Mouse (Mus musculus) embryonic facial prominence, embryonic 15.5 days (tissue): ENCODE results near the gene Pygb. TPM values are rescaled to one million over a fixed set of nuclear protein-coding genes. Genes with fewer than 3 reads are reported as not detected.

Source experiments
- ATAC-seq: fragments of 200-750 bp; cut with Nextera tagmentation; 2 replicates; pipeline ENCODE4 v1.8.0; 2017; ENCODE audit warnings: low read depth, moderate TSS enrichment; ENCODE audit not compliant: insufficient number of reproducible peaks, low FRiP score, low TSS enrichment
- H3K27ac ChIP-seq: fragments of 300-500 bp; sonication (generic); replicated peaks from 2 replicates; pipeline ENCODE4 v1.5.1; 2015; ENCODE audit warnings: mild to moderate bottlenecking, inconsistent platforms
- H3K27me3 ChIP-seq: fragments of 300-500 bp; sonication (generic); 2 replicates; pipeline ENCODE4 v1.6.1; 2015; ENCODE audit warnings: inconsistent platforms
- H3K36me3 ChIP-seq: fragments of 300-500 bp; sonication (generic); 2 replicates; pipeline ENCODE4 v1.6.1; 2015; ENCODE audit warnings: mild to moderate bottlenecking, inconsistent platforms
- H3K4me1 ChIP-seq: fragments of 300-500 bp; sonication (generic); 2 replicates; pipeline ENCODE4 v1.6.1; 2015; ENCODE audit warnings: inconsistent platforms
- H3K4me2 ChIP-seq: fragments of 300-500 bp; sonication (generic); replicated peaks from 2 replicates; pipeline ENCODE4 v1.6.1; 2015; ENCODE audit warnings: mild to moderate bottlenecking, inconsistent platforms
- H3K4me3 ChIP-seq: fragments of 300-500 bp; sonication (generic); replicated peaks from 2 replicates; pipeline ENCODE4 v1.5.1; 2015; ENCODE audit warnings: mild to moderate bottlenecking, inconsistent platforms
- H3K9ac ChIP-seq: fragments of 300-500 bp; sonication (generic); 2 replicates; pipeline ENCODE4 v1.6.1; 2015; ENCODE audit warnings: inconsistent platforms
- H3K9me3 ChIP-seq: fragments of 300-500 bp; sonication (generic); replicated peaks from 2 replicates; pipeline ENCODE4 v1.6.1; 2016; ENCODE audit warnings: inconsistent platforms
- WGBS: fragments of 180-500 bp; shearing (Covaris S2); methylation state at CpG from one replicate; pipeline ENCODE4 v1.1.7; 2015; 5-methylcytosine and 5-hydroxymethylcytosine counted together
- polyA plus RNA-seq: library from polyadenylated mRNA; unstranded; fragments of >200 nt; fragmentation: Nextera tagmentation; extraction: Ambion mirVana; gene quantifications from 2 replicates; pipeline ENCODE4 v1.2.1, GENCODE M21; 2015

Pygb gene
- polyA plus RNA-seq, 1 experiment from 2014 or later = 88.5 TPM

DNA sequence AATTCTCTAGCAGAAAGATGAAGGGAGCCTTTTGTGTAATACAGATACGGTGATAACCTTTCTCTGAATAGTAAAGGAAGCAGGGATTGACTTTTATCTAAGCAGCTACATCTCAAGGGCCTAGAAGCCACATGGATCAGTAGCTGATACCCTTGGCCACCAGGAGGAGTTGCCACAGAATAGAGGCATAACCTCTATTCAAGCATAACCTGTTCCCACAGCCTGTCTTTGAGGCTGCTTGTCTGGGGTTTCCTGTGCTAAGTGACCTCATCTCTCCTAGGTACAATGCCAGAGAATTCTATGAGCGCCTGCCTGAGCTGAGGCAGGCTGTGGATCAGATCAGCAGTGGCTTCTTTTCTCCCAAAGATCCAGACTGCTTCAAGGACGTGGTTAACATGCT lies 41.6 kb downstream of the Pygb start:
- H3K27me3 ChIP-seq = no peaks in the 10 kb centered on the region
- no peaks in the 10 kb centered on the region for H3K4me1 ChIP-seq
- WGBS = 83% methylated on average over 3 of the region's 3 CpGs
- ATAC-seq = no peak
- no peak overlapping the region for H3K4me3 ChIP-seq
- H3K36me3 ChIP-seq = peaks cover 86% of the 10 kb centered on the region
- H3K4me2 ChIP-seq = no peak overlapping the region
- H3K9me3 ChIP-seq = no peaks in the 10 kb centered on the region
- H3K27ac ChIP-seq = no peak overlapping the region
- H3K9ac ChIP-seq = no peak overlapping the region

DNA sequence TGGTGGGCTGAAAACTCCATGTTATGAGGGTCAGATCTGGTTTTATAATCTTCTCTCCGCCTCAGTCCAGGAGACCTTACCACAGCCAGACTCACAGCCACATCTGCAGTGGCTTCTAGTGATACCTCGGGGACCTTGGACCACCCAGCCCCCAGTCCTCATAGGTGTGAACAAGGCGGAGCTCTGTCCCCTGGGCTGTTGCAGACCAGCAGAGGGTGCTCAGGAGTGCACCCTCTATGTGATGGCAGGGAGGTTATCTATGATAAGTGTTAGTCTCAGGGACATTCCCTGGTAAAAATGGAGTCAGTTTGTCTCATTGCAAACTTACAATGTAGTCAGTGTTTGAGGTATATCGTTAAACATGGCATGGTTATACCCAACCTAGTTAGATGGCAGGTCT lies 42.1 kb downstream of the Pygb start:
- WGBS = 88% methylated on average over 4 of the region's 4 CpGs

DNA sequence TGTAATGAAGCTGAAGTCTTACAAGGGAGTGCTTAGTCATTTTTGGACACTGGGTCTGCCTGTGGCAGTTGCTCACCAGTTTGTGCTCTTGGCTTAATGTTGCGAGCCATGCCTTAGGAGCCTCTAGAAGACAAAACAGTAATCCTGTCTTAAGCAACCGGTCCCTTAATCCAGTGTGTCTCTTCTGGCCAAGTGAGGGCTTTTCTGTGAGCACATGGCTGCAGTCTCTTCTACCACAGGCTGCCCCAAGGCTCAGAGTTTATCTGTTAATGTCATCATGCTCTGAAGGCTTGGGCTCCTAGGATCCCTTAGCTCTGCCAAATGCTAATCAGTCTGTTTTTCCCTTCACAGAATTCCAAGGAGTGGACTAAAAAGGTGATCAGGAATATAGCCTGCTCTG lies 43.5 kb downstream of the Pygb start:
- H3K4me3 ChIP-seq = no peak overlapping the region
- WGBS = 89% methylated on average over 2 of the region's 2 CpGs
- no peaks in the 10 kb centered on the region for H3K4me1 ChIP-seq
- H3K4me2 ChIP-seq = no peak overlapping the region
- no peak for ATAC-seq
- H3K9me3 ChIP-seq = no peaks in the 10 kb centered on the region
- H3K27ac ChIP-seq = no peak overlapping the region
- H3K36me3 ChIP-seq = peaks cover 73% of the 10 kb centered on the region
- H3K27me3 ChIP-seq = no peaks in the 10 kb centered on the region
- no peak overlapping the region for H3K9ac ChIP-seq

More for the DNA sequence above, 42.1 kb downstream of the Pygb start:
- no peaks in the 10 kb centered on the region for H3K9me3 ChIP-seq
- H3K9ac ChIP-seq = no peak overlapping the region
- no peak overlapping the region for H3K4me3 ChIP-seq
- peaks cover 84% of the 10 kb centered on the region for H3K36me3 ChIP-seq
- no peaks in the 10 kb centered on the region for H3K4me1 ChIP-seq
- no peak overlapping the region for H3K27ac ChIP-seq
- no peak for ATAC-seq
- H3K4me2 ChIP-seq = no peak overlapping the region
- no peaks in the 10 kb centered on the region for H3K27me3 ChIP-seq

DNA sequence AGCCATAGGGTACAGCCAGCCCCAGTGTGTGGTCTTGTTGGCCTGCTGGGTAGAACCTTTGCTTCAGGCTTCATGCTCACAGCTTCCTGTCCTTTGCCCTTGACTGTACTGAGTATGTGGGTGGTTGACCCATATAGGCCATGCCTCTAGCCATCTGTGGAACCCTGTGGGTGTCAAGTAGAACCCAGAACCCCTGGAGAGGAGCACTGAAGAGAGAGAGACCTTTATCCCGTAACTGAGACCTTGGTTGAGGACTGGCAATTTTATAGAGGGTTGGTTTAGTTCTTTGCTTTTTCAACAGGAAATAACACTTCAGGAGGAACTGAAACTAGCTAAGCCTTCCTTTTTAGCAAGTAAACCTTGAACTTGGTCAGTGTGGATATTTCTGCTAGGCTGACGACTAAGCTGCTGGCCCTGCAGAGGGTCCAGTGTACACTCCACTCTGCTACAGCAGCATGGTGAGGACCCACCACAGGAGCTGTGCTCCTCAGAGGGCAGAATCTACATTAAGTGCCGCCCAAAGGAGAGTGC lies 44.4 kb downstream of the Pygb start:
- no peak overlapping the region for H3K4me3 ChIP-seq
- H3K27me3 ChIP-seq = no peaks in the 10 kb centered on the region
- no peak for ATAC-seq
- WGBS = 84% methylated on average over 3 of the region's 3 CpGs
- no peaks in the 10 kb centered on the region for H3K9me3 ChIP-seq
- no peak overlapping the region for H3K4me2 ChIP-seq
- H3K4me1 ChIP-seq = no peaks in the 10 kb centered on the region
- no peak overlapping the region for H3K9ac ChIP-seq
- peaks cover 66% of the 10 kb centered on the region for H3K36me3 ChIP-seq
- H3K27ac ChIP-seq = no peak overlapping the region

DNA sequence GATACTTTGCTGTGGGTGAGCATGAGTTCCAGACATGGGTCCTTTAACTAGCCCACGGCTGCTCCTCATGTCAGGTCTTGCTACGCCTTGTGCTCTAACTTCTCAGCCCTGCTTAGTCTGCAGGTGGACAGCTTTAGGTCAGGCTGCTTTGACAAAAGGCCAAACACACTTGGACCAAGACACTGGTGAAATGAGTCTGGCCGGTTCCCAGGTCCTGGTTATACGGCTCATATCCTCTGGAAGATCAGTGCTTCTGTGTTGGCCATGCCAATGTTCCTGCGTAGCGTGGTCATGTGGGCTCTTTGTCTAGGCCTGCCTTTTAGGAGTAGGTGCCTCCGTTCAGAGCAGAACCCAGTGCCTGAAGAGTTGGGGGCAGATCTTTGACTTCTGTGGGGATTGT lies 45.5 kb downstream of the Pygb start:
- Histone ChIP-seq H3K9me3 (no peaks in the 10 kb centered on the region), H3K4me3 (no peak overlapping the region), H3K4me1 (no peaks in the 10 kb centered on the region), H3K27me3 (no peaks in the 10 kb centered on the region), H3K36me3 (peaks cover 56% of the 10 kb centered on the region), H3K27ac (no peak overlapping the region), H3K4me2 (no peak overlapping the region), H3K9ac (no peak overlapping the region)
- no peak for ATAC-seq
- 89% methylated on average over 7 of the region's 7 CpGs for WGBS

DNA sequence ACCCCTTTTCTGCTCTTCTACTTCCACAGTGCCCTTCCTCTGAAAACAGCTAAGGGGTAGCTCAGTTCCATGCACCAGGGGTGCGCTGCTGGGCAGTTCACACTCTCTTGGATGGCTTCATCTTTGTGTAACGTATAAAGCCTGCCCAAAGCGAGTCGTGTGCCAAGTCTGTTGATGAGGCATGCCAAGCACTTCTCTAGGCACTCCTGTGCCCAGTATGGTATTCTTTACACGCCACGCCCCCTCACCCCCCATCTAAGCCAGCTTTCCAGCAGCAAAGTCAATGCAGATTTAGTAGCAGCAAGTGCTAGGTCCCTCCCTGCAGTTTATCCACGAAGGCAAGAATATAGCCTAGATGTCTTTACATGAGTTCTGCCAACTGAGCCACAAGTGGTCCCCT lies 48.1 kb downstream of the Pygb start:
- WGBS = 88% methylated on average over 7 of the region's 7 CpGs
- no peaks in the 10 kb centered on the region for H3K27me3 ChIP-seq
- no peak overlapping the region for H3K27ac ChIP-seq
- H3K9ac ChIP-seq = no peak overlapping the region
- no peaks in the 10 kb centered on the region for H3K9me3 ChIP-seq
- H3K4me1 ChIP-seq = no peaks in the 10 kb centered on the region
- peaks cover 50% of the 10 kb centered on the region for H3K36me3 ChIP-seq
- no peak for ATAC-seq
- no peak overlapping the region for H3K4me3 ChIP-seq
- no peak overlapping the region for H3K4me2 ChIP-seq

DNA sequence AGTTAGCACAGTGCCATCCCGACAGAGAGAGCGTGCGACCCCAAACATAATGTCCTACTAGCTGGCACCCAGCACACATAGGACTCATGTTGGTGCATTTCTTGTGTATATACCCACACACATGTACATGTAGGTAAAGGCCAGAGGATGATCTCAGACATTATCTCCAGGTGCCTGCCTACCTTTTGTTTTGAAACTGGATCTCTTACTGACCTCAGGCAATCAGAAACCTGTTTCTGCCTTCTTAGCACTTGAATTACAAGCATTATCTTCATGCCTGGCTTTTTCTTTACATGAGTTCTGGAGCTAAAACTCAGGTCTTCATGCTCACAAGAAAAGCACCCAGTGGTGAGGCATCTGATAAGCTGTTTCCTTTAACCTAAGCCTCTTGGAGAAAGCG lies 49.4 kb downstream of the Pygb start:
- Histone ChIP-seq H3K36me3 (peaks cover 40% of the 10 kb centered on the region), H3K27ac (no peak overlapping the region), H3K4me3 (no peak overlapping the region), H3K9ac (no peak overlapping the region), H3K4me1 (no peaks in the 10 kb centered on the region), H3K27me3 (no peaks in the 10 kb centered on the region), H3K9me3 (no peaks in the 10 kb centered on the region), H3K4me2 (no peak overlapping the region)
- no peak for ATAC-seq
- WGBS = 87% methylated on average over 4 of the region's 4 CpGs

DNA sequence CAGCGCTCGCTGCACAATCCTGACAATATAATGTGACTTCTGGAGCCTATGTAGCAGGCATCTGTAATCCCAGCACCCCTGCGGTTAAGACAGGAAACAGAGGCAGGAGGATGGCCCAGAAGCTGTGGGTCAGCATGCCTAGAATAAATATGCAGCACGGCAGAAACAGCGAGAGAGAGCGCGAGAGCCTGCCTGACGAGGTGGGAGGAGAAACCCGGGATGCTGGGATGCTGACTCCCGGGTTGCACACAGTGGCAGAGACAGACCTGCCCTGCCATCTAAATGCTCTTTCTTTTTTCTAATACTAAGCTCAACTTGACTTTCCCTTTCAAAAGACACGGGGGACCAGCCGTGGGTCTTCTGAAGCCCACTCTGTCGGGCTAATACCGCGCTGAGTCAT lies 50.4 kb downstream of the Pygb start:
- Histone ChIP-seq H3K4me1 (no peaks in the 10 kb centered on the region), H3K36me3 (peaks cover 30% of the 10 kb centered on the region; the same call in 1 of the 2 replicates), H3K27ac (no peak overlapping the region), H3K4me3 (no peak overlapping the region), H3K4me2 (no peak overlapping the region), H3K9ac (no peak overlapping the region), H3K27me3 (no peaks in the 10 kb centered on the region), H3K9me3 (no peaks in the 10 kb centered on the region)
- no peak for ATAC-seq
- 78% methylated on average over 15 of the region's 15 CpGs for WGBS

DNA sequence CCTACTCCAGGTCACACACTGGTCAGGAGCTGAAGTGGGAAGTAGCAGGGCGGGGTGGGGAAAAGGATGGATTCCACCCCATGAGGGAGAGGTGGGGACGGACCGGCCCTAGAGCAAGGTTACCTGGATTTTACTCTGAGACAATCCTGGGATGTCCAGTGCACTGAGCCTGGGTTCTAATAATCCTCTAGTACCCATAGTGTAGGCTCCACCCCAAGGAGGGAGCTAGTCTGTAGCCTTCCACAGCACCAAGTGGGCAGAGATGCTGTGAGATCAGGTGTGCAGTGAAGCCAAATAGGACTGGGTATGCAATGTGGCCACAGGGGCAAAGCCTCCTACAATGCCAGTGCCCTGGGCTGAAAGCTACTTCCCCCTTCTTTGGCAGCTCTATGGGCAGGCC lies 51.2 kb downstream of the Pygb start:
- Histone ChIP-seq H3K4me1 (no peaks in the 10 kb centered on the region), H3K9me3 (no peaks in the 10 kb centered on the region), H3K9ac (no peak overlapping the region), H3K27me3 (no peaks in the 10 kb centered on the region), H3K4me3 (no peak overlapping the region), H3K36me3 (peaks cover 22% of the 10 kb centered on the region; the same call in 1 of the 2 replicates), H3K27ac (no peak overlapping the region), H3K4me2 (no peak overlapping the region)
- WGBS = 93% methylated on average over 3 of the region's 3 CpGs
- no peak for ATAC-seq

DNA sequence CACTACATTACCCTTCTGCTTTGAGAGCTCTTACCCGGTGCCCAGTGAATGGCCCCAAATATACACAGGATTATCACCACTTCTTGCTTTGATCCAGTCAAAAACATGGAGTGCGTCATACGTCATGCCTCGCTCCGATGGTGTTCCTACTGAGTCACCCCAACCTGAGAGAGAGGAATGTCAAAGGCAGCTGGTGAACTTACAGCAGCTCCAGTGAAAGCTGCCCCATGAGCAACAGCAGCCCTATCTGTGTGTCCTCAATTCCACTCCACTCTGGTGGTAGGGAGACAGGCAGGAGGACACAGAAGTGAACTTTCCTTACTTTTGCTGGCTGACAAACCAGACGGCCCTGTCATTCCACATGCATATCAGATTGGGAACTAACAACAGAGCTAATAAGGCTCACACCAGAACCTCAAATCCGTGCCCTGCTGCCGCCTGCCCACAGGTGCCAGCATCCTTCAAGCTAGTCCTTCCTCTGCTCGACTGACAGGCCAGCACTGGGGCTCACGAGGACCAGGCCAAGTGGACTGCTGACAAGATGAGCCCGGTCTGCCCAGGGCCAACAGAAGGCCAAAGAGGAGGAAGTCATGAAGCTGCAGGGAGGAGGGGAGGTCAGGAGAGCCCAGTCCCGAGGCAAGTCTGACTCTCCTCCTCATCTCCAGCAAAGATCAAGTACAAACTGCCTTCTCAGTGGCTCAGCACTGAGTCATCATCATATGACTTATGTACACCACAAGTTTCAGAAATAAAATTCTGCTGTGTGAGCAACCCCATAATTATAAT lies 53.3 kb downstream of the Pygb start:
- H3K9me3 ChIP-seq = no peaks in the 10 kb centered on the region

DNA sequence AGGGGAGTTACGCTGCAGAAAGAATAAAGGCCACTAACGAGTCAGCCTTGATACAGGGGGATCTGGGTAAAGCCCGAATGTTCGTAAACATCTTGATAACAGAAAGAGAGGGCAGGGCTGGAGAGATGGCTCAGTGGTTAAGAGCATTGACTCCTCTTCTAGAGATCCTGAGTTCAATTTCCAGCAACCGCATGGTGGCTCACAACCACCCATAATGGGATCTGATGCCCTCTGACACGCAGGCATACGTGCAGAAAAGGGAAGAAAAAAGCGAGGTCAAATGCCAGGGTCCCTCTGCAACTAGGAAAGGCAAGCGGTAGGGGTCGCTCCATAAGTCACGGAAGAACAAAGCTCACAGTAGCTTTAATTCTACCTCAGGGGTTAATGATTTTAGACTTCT lies 54.6 kb downstream of the Pygb start:
- Histone ChIP-seq H3K9me3 (no peaks in the 10 kb centered on the region), H3K4me3 (no peak overlapping the region), H3K36me3 (peaks cover 17% of the 10 kb centered on the region; the same call in 1 of the 2 replicates), H3K27me3 (no peaks in the 10 kb centered on the region), H3K4me1 (no peaks in the 10 kb centered on the region), H3K4me2 (no peak overlapping the region), H3K27ac (no peak overlapping the region), H3K9ac (no peak overlapping the region)
- no peak for ATAC-seq
- 79% methylated on average over 11 of the region's 11 CpGs for WGBS

More for the DNA sequence above, 53.3 kb downstream of the Pygb start:
- no peak overlapping the region for H3K27ac ChIP-seq
- WGBS = 69% methylated on average over 12 of the region's 12 CpGs
- H3K4me2 ChIP-seq = no peak overlapping the region
- no peak overlapping the region for H3K4me3 ChIP-seq
- no peaks in the 10 kb centered on the region for H3K27me3 ChIP-seq
- no peak overlapping the region for H3K9ac ChIP-seq
- ATAC-seq = peak; percentile 48; the same call in 1 of the 2 replicates
- peaks cover 21% of the 10 kb centered on the region; the same call in 1 of the 2 replicates for H3K36me3 ChIP-seq
- no peaks in the 10 kb centered on the region for H3K4me1 ChIP-seq

DNA sequence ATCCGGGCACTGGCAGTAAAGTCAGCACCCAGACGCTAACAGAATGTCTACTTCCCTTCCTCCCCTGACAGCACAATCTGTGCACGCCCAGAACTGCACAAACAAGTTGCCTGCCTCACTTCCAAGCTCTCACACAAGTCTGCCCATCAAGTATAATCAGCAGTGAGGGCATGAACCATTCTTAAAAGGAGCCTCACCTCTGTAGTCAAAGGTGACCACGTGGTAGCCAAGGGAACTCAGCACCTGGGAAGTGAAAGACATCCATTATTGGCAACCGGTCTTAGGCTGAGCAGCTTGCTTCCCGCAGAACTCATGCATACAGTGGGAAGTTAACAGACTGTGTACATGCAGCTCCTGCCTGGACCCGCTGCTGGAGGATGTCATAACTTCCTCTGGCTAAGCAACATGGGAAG lies 55.5 kb downstream of the Pygb start:
- Histone ChIP-seq H3K27me3 (no peaks in the 10 kb centered on the region), H3K4me1 (no peaks in the 10 kb centered on the region), H3K27ac (0 out of 2 replicates have a peak overlapping the region, but pooled peaks have one; percentile 18), H3K9ac (no peak overlapping the region), H3K4me3 (no peak overlapping the region), H3K4me2 (no peak overlapping the region), H3K36me3 (peaks cover 17% of the 10 kb centered on the region; the same call in 1 of the 2 replicates), H3K9me3 (no peaks in the 10 kb centered on the region)
- ATAC-seq = no peak
- WGBS = 73% methylated on average over 7 of the region's 7 CpGs
